Mouse (Mus musculus) kidney, postnatal 36 days (tissue): ENCODE results near the gene Slc25a47.
"Not testable (repeated sequence)": the region's sequence is repeated elsewhere in the genome, so short reads cannot be mapped to it uniquely, and the experiment has no call there.

Experiments used
- DNase-seq, 2 experiments: peaks; one replicate each; pipeline ENCODE4 v3.0.0; 2021 to 2022; ENCODE audit warnings: mixed read lengths in 2 of 2

The Slc25a47 gene

DNA sequence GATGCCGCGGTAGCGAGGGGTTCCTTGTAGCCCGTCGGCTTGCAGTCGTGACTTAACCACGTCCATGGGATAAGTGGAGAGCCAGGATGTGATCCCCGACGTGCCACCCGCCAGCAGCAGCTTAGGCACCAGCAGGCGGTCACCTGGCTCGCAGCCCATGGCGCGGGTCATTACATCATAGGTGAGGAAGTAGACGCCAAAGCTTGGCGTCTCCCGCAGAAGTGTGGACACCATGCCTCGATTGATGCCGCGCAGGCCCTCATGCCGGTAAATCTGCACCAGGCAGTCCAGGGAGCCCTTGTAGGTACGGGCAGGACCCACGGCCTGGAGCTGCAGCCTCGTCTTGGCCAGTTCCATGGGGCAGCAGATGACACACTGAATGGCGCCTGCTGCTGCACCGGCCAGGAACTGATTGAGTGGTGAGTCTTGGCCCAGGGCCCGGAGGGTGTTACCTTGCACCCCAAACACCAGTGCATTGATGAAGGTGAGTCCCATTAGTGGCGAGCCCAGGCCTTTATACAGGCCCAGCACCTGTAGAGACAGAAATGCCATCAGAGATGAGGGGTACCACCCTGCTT lies 8.8 kb upstream of the Slc25a47 start:
- DNase-seq = no peak

DNA sequence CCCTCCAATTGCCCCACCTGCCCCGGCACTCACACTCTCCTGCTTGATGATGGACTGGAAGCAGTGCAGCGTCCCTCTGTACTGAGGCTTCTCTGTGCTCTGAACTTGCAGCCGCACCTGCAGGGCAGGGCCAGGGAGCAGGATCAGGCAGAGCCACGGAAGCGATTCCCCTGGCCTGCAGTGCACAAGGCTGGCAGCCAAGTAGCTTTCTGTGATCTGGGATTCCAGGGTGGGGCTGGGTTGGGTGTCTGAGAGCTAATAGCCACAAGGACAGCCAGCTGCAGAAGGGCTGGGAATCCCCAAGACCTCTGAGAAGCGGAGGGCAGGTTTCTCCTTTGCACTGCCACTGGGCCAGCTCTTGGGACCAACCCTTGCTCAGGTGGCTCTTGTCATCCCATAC lies 8.2 kb upstream of the Slc25a47 start:
- DNase-seq = no peak

DNA sequence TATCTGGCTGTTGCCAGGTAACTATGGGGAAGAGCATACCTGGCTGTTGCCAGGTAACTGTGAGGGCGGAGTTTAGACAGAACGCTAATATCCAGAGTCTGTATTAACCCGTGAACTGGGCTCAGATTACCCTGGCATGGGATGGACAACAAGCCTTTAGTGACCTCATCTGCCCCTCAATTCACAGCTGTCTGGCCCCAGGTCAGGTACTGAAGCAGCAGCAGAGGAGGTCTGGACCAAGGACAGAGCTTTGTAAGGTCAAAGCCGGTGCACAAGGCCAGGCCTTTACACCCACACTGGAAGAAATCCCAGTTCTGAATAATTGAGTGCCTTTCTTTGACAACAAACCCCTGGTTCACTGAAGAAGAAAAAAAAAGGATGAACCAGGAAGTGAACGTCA lies 6.2 kb upstream of the Slc25a47 start:
- peak; percentile 23 to 31 for DNase-seq

DNA sequence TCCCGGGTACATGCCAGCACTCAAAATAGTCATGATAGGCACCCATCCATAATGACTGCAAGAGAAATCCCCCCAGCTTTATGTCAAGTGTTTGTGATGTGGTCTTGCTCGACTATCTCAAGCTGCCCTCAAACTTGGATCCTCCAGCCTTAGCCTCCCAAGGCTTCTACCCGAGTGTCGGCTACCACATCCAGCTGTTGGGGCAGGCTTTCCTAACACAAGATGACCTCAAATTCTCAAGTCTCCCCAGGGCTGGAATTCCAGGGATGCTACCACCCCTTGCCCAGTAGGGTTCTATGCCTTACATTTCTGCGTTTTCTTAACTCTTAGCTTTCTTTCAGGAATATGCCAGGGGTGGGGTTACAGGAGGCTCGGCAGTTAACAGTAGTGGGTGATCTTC lies 5.5 kb upstream of the Slc25a47 start:
- no peak for DNase-seq

DNA sequence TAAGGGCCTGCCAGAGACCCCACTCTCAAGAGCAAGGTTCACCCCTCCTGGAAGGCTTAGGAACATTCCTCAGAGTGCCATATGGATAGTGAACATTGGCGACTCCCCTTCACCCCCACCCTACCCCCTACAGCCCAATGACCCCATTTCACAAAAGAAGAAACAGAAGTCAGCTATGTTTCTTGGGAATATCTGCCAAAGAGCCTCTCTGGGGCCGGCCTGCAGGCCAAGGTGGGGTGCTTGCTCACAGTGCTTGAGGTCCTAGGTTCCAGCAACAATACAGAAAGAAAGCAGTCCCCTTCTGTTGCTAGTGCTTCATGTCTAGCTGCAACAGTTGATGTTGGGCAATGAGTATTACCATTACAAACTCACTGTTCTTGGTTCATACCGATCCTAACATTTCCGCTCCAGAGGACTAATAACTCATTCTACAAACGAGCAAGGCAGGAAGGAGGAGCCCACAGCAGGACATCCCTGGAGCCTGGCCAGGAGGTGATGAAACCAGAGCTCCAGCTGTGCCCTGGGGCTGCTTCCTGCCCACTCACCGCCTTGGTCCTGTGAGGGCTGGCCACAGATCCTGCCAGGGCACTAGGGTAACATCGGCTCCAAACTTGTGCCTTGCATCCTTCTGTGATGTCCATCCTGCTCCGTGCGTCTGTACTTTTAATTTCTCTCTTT lies 3.7 kb upstream of the Slc25a47 start:
- DNase-seq = peak; percentile 87 to 88

DNA sequence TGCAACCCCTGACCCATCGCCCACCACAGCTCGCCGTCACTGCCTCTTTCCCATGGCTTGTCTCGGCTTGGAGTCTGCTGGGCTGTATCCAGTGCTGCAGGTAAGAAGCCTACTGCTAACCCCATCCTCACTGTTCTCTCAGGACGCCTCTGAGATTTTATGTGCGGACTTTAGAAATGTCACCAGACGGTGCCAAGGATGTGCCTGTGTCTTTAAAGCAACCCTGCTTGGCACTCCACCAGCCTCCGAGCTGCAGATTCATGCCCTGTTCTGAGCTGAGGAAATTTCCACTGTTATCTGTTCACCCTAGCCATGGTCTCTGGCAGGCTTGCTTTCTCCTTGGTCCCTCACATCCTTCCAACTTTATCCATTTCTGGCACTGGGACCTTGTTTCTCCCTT lies 3.0 kb upstream of the Slc25a47 start:
- peak; percentile 44 to 55 for DNase-seq

DNA sequence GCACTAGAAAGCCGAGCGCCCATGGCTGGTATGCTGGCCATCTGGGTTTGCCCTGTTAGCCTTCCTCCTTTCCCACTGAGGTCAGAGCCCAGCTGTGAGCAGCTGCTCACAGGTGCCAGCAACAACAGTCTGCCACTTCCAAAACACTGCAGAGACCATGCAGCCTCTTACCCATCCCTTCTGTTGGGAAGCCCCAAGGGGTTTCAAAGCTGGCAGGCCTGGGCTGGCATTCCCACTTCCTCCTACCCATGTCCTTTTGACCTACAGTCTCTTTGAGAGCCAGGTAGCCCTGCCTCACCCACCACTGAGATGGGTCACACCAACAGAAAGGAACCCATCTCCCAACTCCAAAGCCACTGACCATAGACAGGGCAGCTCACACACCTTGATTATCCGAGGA lies 2.4 kb upstream of the Slc25a47 start:
- no peak for DNase-seq

DNA sequence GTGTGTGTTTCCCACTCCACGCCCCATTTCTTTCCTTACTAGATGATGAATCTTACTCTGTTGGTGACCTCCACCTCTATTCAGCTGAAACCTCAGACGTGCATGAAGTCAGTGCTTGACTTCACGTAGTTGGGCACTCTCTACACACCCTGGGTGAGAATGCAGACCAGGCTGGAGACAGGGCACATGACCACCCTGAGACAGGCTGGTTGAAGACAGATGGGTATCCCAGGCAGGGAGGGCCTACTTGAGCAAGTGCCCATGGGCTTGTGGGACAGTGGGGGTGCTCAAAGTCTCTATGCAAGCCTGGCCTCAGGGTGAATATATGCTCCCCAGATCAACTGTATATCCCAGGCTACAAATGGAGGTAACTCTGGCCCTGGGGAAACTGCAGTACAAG lies 1.5 kb upstream of the Slc25a47 start:
- DNase-seq = no peak

DNA sequence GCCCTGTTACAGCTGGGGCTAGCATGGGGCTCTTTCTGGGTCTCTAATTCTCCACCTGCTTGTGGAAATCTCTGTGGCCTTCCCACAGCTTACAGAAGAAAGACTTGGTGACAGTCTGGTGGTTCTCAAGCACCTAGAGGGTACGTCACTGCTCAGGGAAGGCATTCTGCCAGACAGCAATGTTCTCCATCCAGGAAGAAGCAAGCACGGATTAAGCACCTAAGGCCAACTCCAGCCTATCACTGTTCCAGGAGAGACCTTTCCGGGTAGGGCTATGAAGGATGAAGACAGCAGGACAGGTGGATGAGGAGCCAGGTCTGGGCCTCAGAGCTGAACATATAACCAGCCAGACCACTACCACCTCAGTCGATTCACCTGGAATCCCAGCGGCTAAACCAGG lies 1.1 kb upstream of the Slc25a47 start:
- no peak for DNase-seq

DNA sequence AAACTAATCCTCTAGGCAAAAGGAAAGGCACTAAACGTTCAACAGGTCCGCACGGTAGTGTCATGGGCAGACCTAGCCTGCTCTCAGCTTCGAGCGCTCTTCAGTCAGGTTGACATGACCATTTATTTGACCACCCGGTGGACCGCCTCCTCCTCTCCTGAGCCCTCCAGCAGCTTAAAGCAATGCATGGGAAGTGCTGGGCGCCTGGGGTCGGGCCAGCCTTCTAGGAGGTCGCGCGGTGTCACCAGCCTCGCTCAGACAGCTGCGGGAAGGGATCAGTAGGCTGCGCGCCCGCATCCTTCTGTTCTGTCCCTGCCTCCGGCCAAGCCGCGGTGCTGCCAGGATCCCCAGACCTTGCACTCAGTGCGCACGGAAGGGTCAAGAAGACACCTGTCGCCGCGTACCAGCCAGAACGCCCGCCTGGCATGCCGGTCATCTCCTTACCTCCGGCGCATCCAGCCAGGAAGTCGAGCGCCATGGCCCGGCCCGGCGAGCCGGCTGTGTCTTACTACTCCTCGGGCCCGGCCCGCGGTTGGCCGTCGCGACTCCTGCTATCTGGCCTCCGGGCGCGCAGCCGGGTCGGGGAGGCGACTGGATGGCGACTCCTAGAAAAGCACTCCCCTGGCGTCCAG lies 522 bp upstream of the Slc25a47 start:
- DNase-seq = no peak

DNA sequence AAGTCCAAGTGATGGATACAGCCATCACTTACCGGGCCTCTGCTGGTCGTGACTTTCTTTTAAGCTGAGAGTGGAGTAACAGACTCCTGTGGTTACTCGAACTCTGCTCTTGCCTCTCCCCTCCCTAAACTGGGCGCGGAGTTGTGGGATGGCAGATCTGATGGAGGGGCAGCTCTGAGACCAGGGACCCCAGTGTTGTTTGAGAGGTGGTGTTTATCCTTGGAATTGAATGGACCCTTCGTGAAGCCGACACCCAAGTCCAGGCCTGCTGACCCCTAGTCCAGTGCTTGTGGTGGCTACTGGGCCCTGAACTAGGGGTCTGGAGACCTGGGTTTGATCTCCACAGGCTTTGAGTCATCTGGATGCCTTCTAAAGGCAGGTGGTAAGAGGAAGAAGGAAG lies 876 bp downstream of the Slc25a47 start:
- DNase-seq = no peak

DNA sequence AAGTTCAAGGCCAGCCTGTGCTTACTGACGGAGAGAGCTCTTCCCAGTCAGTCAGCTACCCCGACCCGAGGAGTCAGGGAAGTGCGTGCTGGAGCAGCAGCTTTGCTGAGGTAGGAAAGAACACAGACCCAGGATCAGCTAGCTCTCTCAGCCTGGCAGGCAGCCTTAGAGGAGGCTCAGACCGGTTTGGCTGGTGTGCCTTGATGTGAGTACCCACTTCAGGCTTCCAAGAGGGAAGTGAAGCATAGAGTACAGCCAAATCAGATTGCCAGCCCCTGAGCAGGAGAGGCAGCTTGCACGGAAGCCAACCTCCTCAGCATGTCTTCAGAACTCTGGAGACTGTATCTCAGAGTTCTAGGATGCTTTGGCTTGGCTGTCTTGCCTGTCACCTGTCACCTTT lies 5.3 kb downstream of the Slc25a47 start:
- DNase-seq = peak; percentile 53 to 57

DNA sequence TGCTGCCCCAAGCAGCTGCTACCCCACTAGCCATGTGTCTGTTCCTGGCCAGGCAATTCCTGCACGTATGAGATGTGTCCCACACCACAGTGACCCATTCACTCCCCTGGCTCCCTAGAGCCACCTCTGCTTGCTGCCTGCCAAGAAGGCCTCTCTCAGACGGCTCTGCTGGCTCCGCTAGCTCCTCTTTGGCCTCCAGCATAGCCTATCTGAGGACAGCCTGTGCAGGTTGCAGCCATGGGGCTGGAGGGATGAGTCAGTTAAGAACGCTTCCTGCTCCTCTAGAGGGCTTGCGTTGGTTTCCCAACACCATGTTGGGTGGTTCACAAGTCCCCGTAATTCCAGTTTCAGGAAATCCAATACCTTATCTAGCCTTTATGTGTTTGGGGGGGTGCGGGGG lies 6.8 kb downstream of the Slc25a47 start:
- DNase-seq = no peak

DNA sequence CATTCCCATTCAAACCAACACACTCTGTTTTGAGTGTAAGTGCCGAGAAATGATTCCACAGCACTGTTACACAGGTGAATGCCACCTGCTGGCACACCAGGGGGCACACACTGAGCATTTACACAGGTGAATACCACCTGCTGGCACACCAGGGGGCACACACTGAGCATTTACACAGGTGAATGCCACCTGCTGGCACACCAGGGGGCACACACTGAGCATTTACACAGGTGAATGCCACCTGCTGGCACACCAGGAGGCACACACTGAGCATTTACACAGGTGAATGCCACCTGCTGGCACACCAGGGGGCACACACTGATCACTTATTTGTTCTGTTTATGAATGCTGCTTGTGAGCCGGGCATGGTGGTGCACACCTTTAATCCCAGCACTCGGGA lies 12.2 kb downstream of the Slc25a47 start:
- not testable (repeated sequence) for DNase-seq

DNA sequence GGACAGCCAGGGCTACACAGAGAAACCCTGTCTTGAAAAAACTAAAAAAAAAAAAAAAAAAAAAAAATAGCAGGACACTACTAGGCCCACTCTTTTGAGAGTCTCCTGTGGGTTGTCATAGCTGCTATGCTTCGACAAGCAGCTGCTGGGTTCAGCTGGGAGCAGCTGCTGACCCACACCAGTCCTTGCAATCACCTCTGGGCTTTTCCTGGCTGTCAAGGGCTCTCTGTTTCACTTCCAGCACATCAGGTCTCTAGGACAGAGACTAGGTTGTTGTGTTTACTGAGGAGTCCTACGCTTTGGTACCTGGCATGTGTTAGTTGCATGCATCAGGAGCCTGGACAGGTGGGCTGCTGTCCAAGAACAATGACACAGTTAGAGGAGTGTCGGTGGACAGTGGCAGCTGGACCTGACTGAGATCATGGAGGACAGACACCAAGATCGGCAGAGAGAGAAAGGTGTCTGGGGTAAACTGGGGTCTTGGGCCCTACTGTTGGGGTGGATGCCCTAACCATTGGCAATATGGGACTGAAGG lies 13.7 kb downstream of the Slc25a47 start:
- DNase-seq = no peak

DNA sequence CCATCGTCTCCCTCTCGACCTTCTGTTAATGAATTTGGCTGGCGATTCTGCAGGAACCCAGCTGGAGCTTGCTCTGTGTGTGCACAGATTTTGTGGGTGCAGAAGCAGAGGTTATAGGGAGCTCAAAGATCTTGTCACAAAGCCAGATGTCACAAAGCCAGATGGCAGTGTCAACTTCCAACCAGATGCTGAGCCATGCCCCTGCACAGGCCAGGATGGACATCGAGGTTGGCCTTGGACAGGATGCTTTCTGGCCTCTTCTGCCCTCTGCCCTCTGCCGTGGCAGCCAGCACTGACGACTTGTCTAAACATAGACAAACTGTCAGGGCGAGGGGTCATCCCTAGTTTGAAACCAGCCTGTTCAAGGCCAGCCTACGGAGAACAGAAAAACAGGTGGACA lies 14.3 kb downstream of the Slc25a47 start:
- DNase-seq = peak in 1 of 2 experiments; percentile 52

DNA sequence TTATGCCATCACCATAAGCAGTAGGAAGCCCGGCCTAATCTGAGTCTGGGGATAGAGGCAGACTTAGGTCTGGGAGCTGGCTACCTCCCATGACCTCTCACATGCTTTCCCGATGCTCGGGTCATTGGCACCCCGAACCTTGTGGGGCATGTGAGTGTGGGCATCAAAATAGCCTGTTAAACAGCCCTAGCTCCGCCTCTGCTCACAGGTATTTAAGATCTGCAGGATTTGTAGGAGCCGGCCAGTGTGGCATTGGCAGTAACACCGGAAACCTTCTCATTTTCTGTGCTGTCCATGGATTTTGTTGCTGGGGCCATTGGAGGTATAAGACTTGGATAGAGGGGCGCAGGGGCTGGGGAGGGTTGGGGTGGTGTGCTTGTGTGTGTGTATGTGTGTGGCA lies 15.0 kb downstream of the Slc25a47 start:
- DNase-seq = no peak

DNA sequence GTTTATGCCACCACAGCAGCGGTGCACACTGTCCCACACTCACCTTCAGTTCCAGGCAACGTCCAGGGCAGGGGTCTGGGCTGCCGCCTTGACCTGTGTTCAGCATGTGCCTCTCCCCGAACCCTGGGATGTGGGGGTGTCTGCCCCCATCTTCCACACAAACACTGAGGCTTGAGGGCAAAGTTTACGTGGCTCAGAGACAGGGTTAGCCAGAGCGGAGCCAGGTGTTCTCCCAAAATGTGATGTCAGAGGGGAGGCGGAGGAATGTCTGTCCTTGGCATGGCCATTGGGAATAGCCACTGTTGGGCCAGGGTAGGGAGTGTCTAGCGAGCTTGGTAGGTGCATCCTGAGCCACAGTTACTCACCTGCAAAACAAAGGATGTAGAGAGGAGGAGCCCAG lies 17.0 kb downstream of the Slc25a47 start:
- DNase-seq = no peak

DNA sequence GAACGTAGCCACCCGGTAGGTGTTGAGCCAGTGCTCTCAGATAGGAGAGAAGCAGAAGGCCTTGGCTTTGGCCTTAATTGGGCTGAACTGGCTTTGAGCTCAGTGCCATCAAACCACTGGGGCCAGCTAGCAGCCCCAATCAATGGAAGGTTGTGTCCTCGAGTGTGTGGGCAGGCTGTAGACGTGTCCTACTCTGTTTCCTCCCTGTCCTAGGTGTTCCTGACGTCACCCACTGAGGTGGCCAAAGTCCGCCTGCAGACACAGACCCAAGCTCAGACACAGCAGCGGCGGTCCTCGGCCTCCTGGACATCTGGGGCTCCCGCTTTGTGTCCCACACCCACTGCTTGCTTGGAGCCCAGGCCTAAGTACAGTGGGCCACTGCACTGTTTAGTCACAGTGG lies 19.2 kb downstream of the Slc25a47 start:
- DNase-seq = peak in 1 of 2 experiments; percentile 54

DNA sequence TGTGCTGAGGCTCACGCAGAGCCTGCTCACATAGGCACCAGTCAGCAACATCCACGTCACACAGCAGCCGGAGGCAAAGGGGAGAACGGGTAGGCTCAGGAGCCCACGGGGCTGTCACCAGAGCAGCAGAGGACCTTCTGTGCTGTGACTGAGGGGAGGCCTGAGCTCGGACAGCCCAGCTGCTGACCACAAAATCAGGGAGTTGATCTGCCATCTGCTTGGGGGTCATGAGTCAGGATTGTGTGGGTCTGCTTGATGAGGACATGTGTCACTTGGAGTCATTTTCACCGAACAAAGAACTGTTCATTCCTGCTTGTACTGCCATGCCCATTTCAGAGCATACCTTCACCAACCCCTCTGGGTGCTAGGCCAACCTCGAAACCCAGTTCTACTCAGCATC lies 20.3 kb downstream of the Slc25a47 start:
- DNase-seq = no peak

DNA sequence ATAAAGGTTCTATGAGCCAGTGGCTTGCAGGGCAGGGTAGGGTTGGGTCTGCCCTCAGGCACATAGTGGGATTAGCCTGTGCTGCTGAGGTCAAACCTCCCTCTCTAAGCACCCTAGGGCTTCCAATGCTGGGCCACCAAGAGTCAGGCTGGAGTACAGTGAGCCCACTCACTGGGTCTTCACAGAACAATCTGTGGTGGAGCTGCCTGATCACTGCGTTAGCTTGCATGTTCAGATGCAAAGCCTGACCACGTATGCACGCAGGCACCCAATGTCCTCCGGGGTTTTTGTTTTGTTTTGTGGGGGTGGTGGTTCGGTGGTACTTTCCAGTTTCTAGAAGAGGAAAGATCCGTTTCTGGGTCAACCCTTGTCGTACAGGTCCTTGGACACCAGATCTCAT lies 21.3 kb downstream of the Slc25a47 start:
- no peak for DNase-seq

DNA sequence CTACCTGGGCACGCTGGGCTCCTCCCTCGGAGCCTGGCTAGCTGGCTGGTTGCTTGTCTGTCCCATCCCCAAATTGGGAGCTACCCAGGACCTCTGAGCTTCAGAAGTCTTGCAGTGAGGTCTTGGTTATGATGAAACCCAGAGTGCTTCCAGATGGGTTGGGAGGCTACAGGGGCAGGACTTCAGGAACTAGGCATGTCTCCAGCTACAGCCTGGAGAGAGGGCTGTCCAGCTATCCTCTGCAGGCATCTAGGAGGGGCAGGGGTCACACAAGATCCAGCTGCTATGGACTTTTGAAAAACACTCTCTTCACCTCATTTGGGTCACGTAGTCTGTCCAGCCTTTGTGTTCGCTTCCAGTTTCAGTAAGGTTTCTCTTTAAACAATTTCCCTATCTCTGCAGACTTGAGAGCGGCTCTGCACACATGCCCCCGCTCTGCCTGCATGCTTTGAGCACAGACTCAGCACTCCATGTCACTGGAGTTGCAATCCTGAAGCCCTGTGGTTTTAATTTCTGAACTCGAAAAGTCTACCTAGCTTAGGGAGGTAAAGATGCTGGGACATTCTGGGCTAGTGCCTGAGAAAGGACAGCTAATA lies 21.8 kb downstream of the Slc25a47 start:
- peak; percentile 42 to 43 for DNase-seq

DNA sequence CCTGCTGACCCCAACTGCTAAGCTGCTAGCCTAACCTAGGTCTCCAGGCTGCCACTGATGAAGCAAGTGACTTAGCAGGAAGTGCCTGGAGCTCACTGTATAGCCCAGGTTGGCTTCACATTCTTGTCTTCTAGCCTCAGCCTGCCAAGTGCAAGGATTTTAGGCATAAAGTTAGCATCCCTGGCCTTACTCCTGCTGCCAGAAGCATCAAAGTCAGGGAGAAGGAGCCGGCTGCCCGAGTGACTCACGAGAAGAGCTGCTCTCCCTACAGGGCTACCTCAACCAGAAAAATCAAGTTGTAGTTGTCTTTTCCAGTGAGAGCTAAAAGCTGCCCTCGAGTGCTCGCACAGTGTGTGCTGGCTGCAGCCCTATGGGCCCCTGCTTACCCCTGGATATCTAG lies 22.6 kb downstream of the Slc25a47 start:
- no peak for DNase-seq

DNA sequence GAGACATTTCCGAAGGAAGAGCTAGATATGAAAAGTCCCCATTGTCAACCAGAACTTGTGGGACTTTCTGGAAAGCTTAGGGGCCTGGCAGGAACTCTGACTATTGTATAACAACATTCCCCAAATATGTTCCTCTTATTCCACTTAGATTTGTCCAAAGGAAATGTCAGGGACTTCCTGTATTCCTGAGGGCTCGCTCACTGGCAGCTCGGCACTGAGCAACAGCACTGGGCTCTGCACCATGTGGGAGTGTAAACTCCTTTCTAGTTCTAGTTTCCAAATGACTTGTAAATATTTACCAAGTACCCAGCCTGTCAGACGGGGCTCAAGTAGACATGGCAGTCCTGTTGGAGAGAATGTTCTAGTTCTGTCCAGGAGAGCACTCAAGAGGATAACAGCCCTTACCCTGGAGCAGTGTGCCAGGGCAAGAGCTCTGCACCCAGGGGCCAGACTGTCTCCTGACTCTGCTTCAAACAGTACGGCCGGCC lies 29.2 kb downstream of the Slc25a47 start:
- peak; percentile 38 for DNase-seq
